Mouse (Mus musculus) MEL (cell line): ENCODE results near the gene Rhou. TPM values are rescaled to one million over a fixed set of nuclear protein-coding genes. Genes with fewer than 3 reads are reported as not detected.

Source experiments
- DNase-seq: peaks from one replicate; pipeline ENCODE4 v3.0.0; 2011; ENCODE audit warnings: low read depth, low spot score
- H3K27ac ChIP-seq: 2 replicates; pipeline ENCODE4 v1.5.1; 2012; ENCODE audit warnings: low read depth, mild to moderate bottlenecking, control low read depth, low read length, moderate library complexity; ENCODE audit not compliant: control insufficient read depth
- H3K27me3 ChIP-seq, 2 experiments: fragments of 150-350 bp in 1 of 2; sonication (generic) in 1 of 2; 2 replicates each; pipeline ENCODE4 v1.6.1; 2012; ENCODE audit warnings: low read length in 2 of 2, mild to moderate bottlenecking in 2 of 2, improper control_type of control experiment in 1 of 2, moderate library complexity in 1 of 2; ENCODE audit not compliant: insufficient read depth in 2 of 2, control insufficient read depth in 1 of 2
- H3K36me3 ChIP-seq, 2 experiments: 2 replicates each; pipeline ENCODE4 v1.6.1; 2012 to 2014; ENCODE audit warnings: low read length in 2 of 2, improper control_type of control experiment in 1 of 2, inconsistent platforms in 1 of 2, mild to moderate bottlenecking in 1 of 2; ENCODE audit not compliant: insufficient read depth in 2 of 2, control insufficient read depth in 1 of 2
- H3K4me1 ChIP-seq, 2 experiments: fragments of 150-350 bp in 1 of 2; sonication (generic) in 1 of 2; 2 replicates each; pipeline ENCODE4 v1.6.1; 2012; ENCODE audit warnings: low read length in 2 of 2, improper control_type of control experiment in 1 of 2, mild to moderate bottlenecking in 1 of 2; ENCODE audit not compliant: insufficient read depth in 2 of 2, control insufficient read depth in 1 of 2
- H3K4me3 ChIP-seq, 2 experiments: fragments of 150-350 bp in 1 of 2; sonication (generic) in 1 of 2; 2 replicates each; pipeline ENCODE4 v1.5.1; 2012; ENCODE audit warnings: low read depth in 2 of 2, low read length in 2 of 2, mild to moderate bottlenecking in 2 of 2, moderate library complexity in 2 of 2, control low read depth in 1 of 2, improper control_type of control experiment in 1 of 2; ENCODE audit not compliant: control insufficient read depth in 1 of 2, insufficient read depth in 1 of 2
- H3K79me2 ChIP-seq: 2 replicates; pipeline ENCODE4 v1.6.1; 2012; ENCODE audit warnings: mild to moderate bottlenecking, low read length, moderate library complexity; ENCODE audit not compliant: control insufficient read depth, poor library complexity, insufficient read depth
- H3K9ac ChIP-seq: 2 replicates; pipeline ENCODE4 v1.6.1; 2012; ENCODE audit warnings: low read depth, mild to moderate bottlenecking, control low read depth, low read length, moderate library complexity; ENCODE audit not compliant: control insufficient read depth, poor library complexity, severe bottlenecking
- H3K9me3 ChIP-seq: fragments of 150-350 bp; sonication (generic); replicated peaks from 2 replicates; pipeline ENCODE4 v1.6.1; 2012; ENCODE audit warnings: mild to moderate bottlenecking, low read length, improper control_type of control experiment, moderate library complexity; ENCODE audit not compliant: insufficient read depth
- CHD1 ChIP-seq: IDR thresholded peaks from 2 replicates; pipeline ENCODE4 v1.6.1; 2012; ENCODE audit warnings: low read depth, mild to moderate bottlenecking, inconsistent platforms, low read length, improper control_type of control experiment
- CTCF ChIP-seq, 3 experiments: IDR thresholded peaks in 2 of 3; conservative IDR thresholded peaks in 1 of 3; 2 replicates each; pipeline ENCODE4 v1.5.1; 2011 to 2012; ENCODE audit warnings: low read length in 3 of 3, low read depth in 2 of 3, mild to moderate bottlenecking in 2 of 3, improper control_type of control experiment in 1 of 3, inconsistent platforms in 1 of 3, mixed read lengths in 1 of 3, moderate library complexity in 1 of 3; ENCODE audit not compliant: control insufficient read depth in 1 of 3, insufficient read depth in 1 of 3, poor library complexity in 1 of 3, severe bottlenecking in 1 of 3
- E2F4 ChIP-seq: IDR thresholded peaks from 2 replicates; pipeline ENCODE4 v1.6.1; 2011; ENCODE audit warnings: low read depth, low read length, improper control_type of control experiment, borderline replicate concordance
- ELF1 ChIP-seq: IDR thresholded peaks from 2 replicates; pipeline ENCODE4 v1.6.1; 2014; ENCODE audit warnings: low read depth, mild to moderate bottlenecking, inconsistent platforms, low read length, improper control_type of control experiment, moderate library complexity
- EP300 ChIP-seq, 2 experiments: IDR thresholded peaks; 2 replicates each; pipeline ENCODE4 v1.6.1; 2011; ENCODE audit warnings: improper control_type of control experiment in 2 of 2, low read length in 2 of 2, low read depth in 1 of 2, mild to moderate bottlenecking in 1 of 2
- ETS1 ChIP-seq: IDR thresholded peaks from 2 replicates; pipeline ENCODE4 v1.6.1; 2012; ENCODE audit warnings: low read depth, mild to moderate bottlenecking, inconsistent platforms, low read length, improper control_type of control experiment, moderate library complexity
- GATA1 ChIP-seq: IDR thresholded peaks from 2 replicates; pipeline ENCODE4 v1.6.1; 2011; ENCODE audit warnings: low read depth, low read length, improper control_type of control experiment
- JUND ChIP-seq: IDR thresholded peaks from 2 replicates; pipeline ENCODE4 v1.6.1; 2011; ENCODE audit warnings: low read depth, mild to moderate bottlenecking, improper control_type of control experiment, low read length
- KAT2A ChIP-seq: conservative IDR thresholded peaks from 2 replicates; pipeline ENCODE4 v1.6.1; 2012; ENCODE audit warnings: low read depth, low read length, improper control_type of control experiment, inconsistent platforms
- MAFK ChIP-seq: IDR thresholded peaks from 2 replicates; pipeline ENCODE4 v1.6.1; 2011; ENCODE audit warnings: low read depth, mild to moderate bottlenecking, low read length, improper control_type of control experiment, borderline replicate concordance
- MAZ ChIP-seq: IDR thresholded peaks from 2 replicates; pipeline ENCODE4 v1.6.1; 2012; ENCODE audit warnings: low read depth, mild to moderate bottlenecking, inconsistent platforms, low read length, improper control_type of control experiment
- MEF2A ChIP-seq: IDR thresholded peaks from 2 replicates; pipeline ENCODE4 v1.6.1; 2014; ENCODE audit warnings: low read depth, mild to moderate bottlenecking, inconsistent platforms, low read length, improper control_type of control experiment; ENCODE audit not compliant: poor library complexity, insufficient replicate concordance, severe bottlenecking; ENCODE audit errors: extremely low read depth
- MXI1 ChIP-seq: IDR thresholded peaks from 2 replicates; pipeline ENCODE4 v1.6.1; 2011; ENCODE audit warnings: mild to moderate bottlenecking, low read depth, low read length, improper control_type of control experiment
- MYB ChIP-seq: IDR thresholded peaks from 2 replicates; pipeline ENCODE4 v1.6.1; 2011; ENCODE audit warnings: mild to moderate bottlenecking, low read depth, low read length, improper control_type of control experiment
- TAL1 ChIP-seq: IDR thresholded peaks from 2 replicates; pipeline ENCODE4 v1.6.1; 2012; ENCODE audit warnings: mild to moderate bottlenecking, inconsistent platforms, low read length, moderate library complexity, mixed read lengths
- TBP ChIP-seq: IDR thresholded peaks from 2 replicates; pipeline ENCODE4 v1.8.0; 2011; ENCODE audit warnings: low read depth, low read length, improper control_type of control experiment
- UBTF ChIP-seq: IDR thresholded peaks from 2 replicates; pipeline ENCODE4 v1.6.1; 2012; ENCODE audit warnings: low read depth, mild to moderate bottlenecking, inconsistent platforms, low read length, improper control_type of control experiment, moderate library complexity, borderline replicate concordance; ENCODE audit not compliant: insufficient read depth
- USF1 ChIP-seq: IDR thresholded peaks from 2 replicates; pipeline ENCODE4 v1.6.1; 2014; ENCODE audit warnings: low read depth, mild to moderate bottlenecking, inconsistent platforms, low read length, improper control_type of control experiment, moderate library complexity
- USF2 ChIP-seq, 2 experiments: IDR thresholded peaks; 2 replicates each; pipeline ENCODE4 v1.6.1; 2011 to 2012; ENCODE audit warnings: improper control_type of control experiment in 2 of 2, low read length in 2 of 2, borderline replicate concordance in 1 of 2, inconsistent platforms in 1 of 2, low read depth in 1 of 2, mild to moderate bottlenecking in 1 of 2; ENCODE audit not compliant: insufficient read depth in 1 of 2
- ZC3H11A ChIP-seq: IDR thresholded peaks from 2 replicates; pipeline ENCODE4 v1.6.1; 2012; ENCODE audit warnings: low read depth, mild to moderate bottlenecking, inconsistent platforms, low read length, improper control_type of control experiment
- ZMIZ1 ChIP-seq: IDR thresholded peaks from 2 replicates; pipeline ENCODE4 v1.6.1; 2012; ENCODE audit warnings: low read depth, mild to moderate bottlenecking, inconsistent platforms, low read length, improper control_type of control experiment, moderate library complexity
- ZNF384 ChIP-seq: IDR thresholded peaks from 2 replicates; pipeline ENCODE4 v1.6.1; 2012; ENCODE audit warnings: low read depth, mild to moderate bottlenecking, inconsistent platforms, low read length, improper control_type of control experiment
- polyA plus RNA-seq, 2 experiments: library from polyadenylated mRNA; stranded (reverse) in 1 of 2; unstranded in 1 of 2; fragments of >175 nt in 1 of 2; fragments of >200 nt in 1 of 2; gene quantifications; 2 replicates each; pipeline versions ENCODE4 v1.2.1 to v1.2.4; 2012; ENCODE audit warnings: low replicate concordance in 2 of 2, low read depth in 1 of 2; ENCODE audit not compliant: insufficient read length in 2 of 2, insufficient read depth in 1 of 2, missing spikeins in 1 of 2
- total RNA-seq: library from RNA; depleted of rRNA; stranded (reverse); fragments of 300-350 nt; gene quantifications from 2 replicates; pipeline ENCODE4 v1.2.3, GENCODE M21; 2012

Gene Rhou
- total and polyA plus RNA-seq, 3 experiments = not detected

DNA sequence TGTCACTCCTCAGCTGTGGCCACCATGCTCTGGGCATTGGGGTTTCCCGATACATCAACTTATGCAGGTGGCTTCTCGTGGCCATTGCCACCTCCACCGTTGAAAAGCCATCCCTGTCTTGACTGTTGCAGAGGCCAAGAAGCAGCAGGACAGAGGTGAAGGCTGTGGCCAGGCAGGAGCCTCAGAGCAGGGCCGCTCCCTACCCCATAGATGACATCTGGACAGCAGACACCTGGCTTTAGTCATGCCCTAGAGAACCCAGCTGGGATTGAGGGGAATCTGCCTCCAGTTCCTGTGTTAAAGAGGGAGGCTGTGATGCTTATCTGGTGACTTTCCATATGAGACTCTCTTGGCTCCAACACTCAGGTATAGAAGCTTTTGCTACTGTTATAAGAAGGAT lies 24.7 kb downstream of the Rhou start:
- no peak for DNase-seq
- Histone ChIP-seq H3K9ac (no peak overlapping the region), H3K79me2 (no peaks in the 10 kb centered on the region), H3K4me1 (no peaks in the 10 kb centered on the region), H3K27me3 (no peaks in the 10 kb centered on the region)
- TF ChIP-seq MXI1 = no peak
- TF ChIP-seq CHD1 = no peak
- no peak for TF ChIP-seq KAT2A
- TF ChIP-seq E2F4 = no peak
- TF ChIP-seq ZNF384 = no peak
- no peak for TF ChIP-seq CTCF (IDR thresholded peaks at IDR 0.05 in 2 of 3, conservative IDR thresholded peaks at IDR 0.05 in 1 of 3; ENCODE audit: control insufficient read depth in 1 of 3, insufficient read depth in 1 of 3, low read depth in 2 of 3, low read length in 3 of 3, poor library complexity in 1 of 3, severe bottlenecking in 1 of 3)
- no peak for TF ChIP-seq UBTF
- TF ChIP-seq ELF1 = no peak
- no peak for TF ChIP-seq MYB
- TF ChIP-seq USF2 (IDR thresholded peaks at IDR 0.05; ENCODE audit: borderline replicate concordance in 1 of 2, insufficient read depth in 1 of 2, low read depth in 1 of 2, low read length in 2 of 2) = no peak
- TF ChIP-seq TAL1 = no peak
- TF ChIP-seq GATA1 = no peak
- no peak for TF ChIP-seq MEF2A
- TF ChIP-seq, all 39 proteins: peak for 0
- Histone ChIP-seq H3K36me3 (no peaks in the 10 kb centered on the region), H3K9me3 (no peaks in the 10 kb centered on the region), H3K27ac (no peak overlapping the region), H3K4me3 (no peak overlapping the region)

DNA sequence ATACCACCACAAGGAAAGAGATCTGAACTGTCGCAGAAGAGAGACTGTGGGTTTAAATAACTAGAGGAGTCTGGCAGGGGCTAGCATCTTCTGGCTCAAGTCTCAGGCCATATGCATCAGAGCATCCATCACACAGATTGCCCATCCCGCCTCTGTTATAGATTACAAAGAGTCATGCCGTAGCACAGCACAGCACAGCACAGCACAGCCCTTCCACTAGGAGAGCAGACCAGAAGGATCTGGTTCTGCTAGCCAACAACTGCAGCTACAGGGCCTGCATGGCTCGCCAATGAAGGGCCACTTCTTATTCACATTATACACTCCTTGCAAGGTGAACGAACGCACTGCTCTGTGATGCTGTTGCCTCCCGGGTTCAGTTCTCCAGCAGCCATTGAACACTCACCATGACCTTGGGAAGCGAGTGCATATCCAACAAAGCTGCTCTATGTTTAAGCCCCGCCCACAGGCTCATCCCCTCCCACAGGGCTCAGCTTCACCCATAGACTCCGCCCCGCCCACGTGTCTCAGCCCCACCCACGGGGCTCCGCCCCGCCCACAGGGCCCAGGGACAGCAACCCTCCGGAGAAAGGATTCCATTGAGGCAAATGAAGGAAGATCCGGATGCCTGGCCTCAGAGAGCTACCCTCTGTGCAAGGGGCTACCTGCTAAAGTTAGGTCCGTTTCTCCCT lies 28.5 kb downstream of the Rhou start:
- Histone ChIP-seq H3K9me3 (no peaks in the 10 kb centered on the region), H3K4me3 (no peak overlapping the region), H3K27ac (no peak overlapping the region), H3K79me2 (no peaks in the 10 kb centered on the region), H3K36me3 (no peaks in the 10 kb centered on the region), H3K4me1 (no peaks in the 10 kb centered on the region), H3K27me3 (no peaks in the 10 kb centered on the region), H3K9ac (no peak overlapping the region)
- no peak for TF ChIP-seq USF2 (IDR thresholded peaks at IDR 0.05; ENCODE audit: borderline replicate concordance in 1 of 2, insufficient read depth in 1 of 2, low read depth in 1 of 2, low read length in 2 of 2)
- no peak for TF ChIP-seq ZMIZ1
- no peak for TF ChIP-seq ZC3H11A
- no peak for TF ChIP-seq MAFK
- TF ChIP-seq JUND = no peak
- TF ChIP-seq ETS1 = no peak
- TF ChIP-seq UBTF = no peak
- no peak for TF ChIP-seq MAZ
- no peak for TF ChIP-seq TAL1
- no peak for TF ChIP-seq USF1
- no peak for TF ChIP-seq TBP
- no peak for TF ChIP-seq EP300 (IDR thresholded peaks at IDR 0.05; ENCODE audit: low read depth in 1 of 2, low read length in 2 of 2)
- TF ChIP-seq GATA1 = no peak
- no peak for DNase-seq
